8 mouse cellular contexts compared by ENCODE assay signal in the genomic region with DNA sequence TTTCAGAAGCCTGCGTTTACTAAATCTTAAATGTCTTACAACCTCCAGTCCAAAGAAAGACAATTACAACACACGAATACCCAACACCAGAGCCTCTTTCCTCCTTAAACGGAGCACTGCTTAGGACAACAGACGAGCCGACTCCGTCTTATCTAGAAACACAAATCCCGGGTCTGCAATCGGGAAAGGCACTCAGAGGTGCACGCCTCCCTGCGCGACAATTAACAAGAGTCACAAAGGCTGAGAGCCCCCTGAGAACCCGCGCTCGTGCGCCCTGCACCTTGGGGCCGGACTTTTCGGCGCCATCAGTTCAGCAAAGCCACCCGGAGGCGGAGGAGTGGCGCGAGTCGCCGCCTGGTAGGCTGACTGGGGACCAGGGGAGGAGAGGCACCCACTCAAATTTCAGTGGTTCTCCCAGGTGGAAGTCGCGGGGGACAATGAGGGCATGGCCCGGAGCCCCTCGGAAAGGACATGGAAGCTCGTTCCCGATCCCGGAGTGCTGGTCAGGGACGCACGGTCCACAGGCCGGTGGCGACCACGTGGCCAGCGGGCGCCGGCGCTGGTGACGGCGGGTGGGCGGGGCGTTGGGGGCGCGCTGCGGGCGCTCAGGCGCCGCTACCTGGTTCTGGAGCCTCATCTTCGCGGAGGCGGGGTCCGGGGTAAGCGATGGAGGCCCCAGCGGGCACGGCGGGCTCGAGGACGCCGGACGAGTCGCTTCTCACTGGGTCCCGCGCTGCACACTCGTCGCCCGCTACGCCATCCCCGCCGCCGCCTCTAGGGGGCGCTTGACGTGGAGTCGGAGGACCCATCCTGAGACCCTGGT. TPM values are rescaled to one million over a fixed set of nuclear protein-coding genes. Genes with fewer than 3 reads are reported as not detected.
DNase-seq lines count a peak whose midpoint lies in the region; ATAC-seq lines count a peak whose summit lies in the region.

A gene (minus strand): TSS at position 732 of the 823 bp plus-strand sequence.

- H3K27me3 ChIP-seq in hindbrain, embryonic 16.5 days (replicated peaks; ENCODE audit: control insufficient read depth, insufficient read depth, low read length), result no peaks in the 10 kb centered on the region

- under 1% methylated on average over 63 of the region's 75 CpGs for WGBS in hindbrain, embryonic 16.5 days

- no peaks in the 10 kb centered on the region; the same call in 1 of the 2 replicates for H3K4me1 ChIP-seq in hindbrain, embryonic 16.5 days (ENCODE audit: control insufficient read depth, insufficient read depth, low read depth, low read length)

- peak within 1 kb of the TSS; percentile 78 for H3K9ac ChIP-seq in hindbrain, embryonic 16.5 days (ENCODE audit: low read depth, low read length)

- H3K4me2 ChIP-seq in hindbrain, embryonic 16.5 days (ENCODE audit: low read length), result peak within 1 kb of the TSS; percentile 55

- H3K4me3 ChIP-seq in hindbrain, embryonic 16.5 days (ENCODE audit: low read length), result peak within 1 kb of the TSS; percentile 63

- peak within 1 kb of the TSS; percentile 82 for H3K27ac ChIP-seq in hindbrain, embryonic 16.5 days (ENCODE audit: low read depth, low read length)

- peak; percentile 96 for ATAC-seq in hindbrain, embryonic 16.5 days

- DNase-seq in ZHBTc4 (ENCODE audit: low read depth, low spot score), result peak; percentile 85
- peak; percentile 94 to 96 for DNase-seq in cerebellum, postnatal 10 days
- peak; percentile 39 to 66 for DNase-seq in frontal cortex, postnatal 14 days (ENCODE audit: low spot score in 2 of 2)
- peak; percentile 24 for DNase-seq in left cerebral cortex, adult 11 months (ENCODE audit: low spot score)
- peak; percentile 38 to 40 for DNase-seq in lung, postnatal 4 days
- DNase-seq in right cerebral cortex, postnatal 25 days, result peak; percentile 83
- DNase-seq in yolk sac, embryonic 10.5 days (ENCODE audit: low spot score), result peak; percentile 74

- H3K36me3 ChIP-seq in hindbrain, embryonic 16.5 days (ENCODE audit: control insufficient read depth, insufficient read depth, low read length), result no peaks in the 10 kb centered on the region

- no peaks in the 10 kb centered on the region for H3K9me3 ChIP-seq in hindbrain, embryonic 16.5 days (ENCODE audit: control insufficient read depth, low read length)

RNA-seq across cellular contexts. Expression of the gene that starts here (rescaled TPM):
- polyA plus RNA-seq in hindbrain, embryonic 16.5 days (2015; fragmentation: Nextera tagmentation; extraction: Ambion mirVana), result 334 and 365 TPM in 2 replicates

Comparison
In these comparisons a context has a peak if more than half of its experiments do, and no peak if none do; other contexts are left out.
1. Peak in every context shown above with its lines: DNase-seq, ATAC-seq, H3K4me3 ChIP-seq and H3K27ac ChIP-seq.
2. DNase-seq: peak in every context shown above with its lines; median percentile 95 in cerebellum, postnatal 10 days; 85 in ZHBTc4; 83 in right cerebral cortex, postnatal 25 days; 74 in yolk sac, embryonic 10.5 days; 52 in frontal cortex, postnatal 14 days; 39 in lung, postnatal 4 days; 24 in left cerebral cortex, adult 11 months.